Mouse (Mus musculus): Measurements from ENCODE around the gene Ang. TPM values are rescaled to one million over a fixed set of nuclear protein-coding genes. Genes with fewer than 3 reads are reported as not detected.

The Ang gene
- total RNA-seq (2012; rRNA removed): 1.2 and 1.4 TPM in 2 replicates

DNA sequence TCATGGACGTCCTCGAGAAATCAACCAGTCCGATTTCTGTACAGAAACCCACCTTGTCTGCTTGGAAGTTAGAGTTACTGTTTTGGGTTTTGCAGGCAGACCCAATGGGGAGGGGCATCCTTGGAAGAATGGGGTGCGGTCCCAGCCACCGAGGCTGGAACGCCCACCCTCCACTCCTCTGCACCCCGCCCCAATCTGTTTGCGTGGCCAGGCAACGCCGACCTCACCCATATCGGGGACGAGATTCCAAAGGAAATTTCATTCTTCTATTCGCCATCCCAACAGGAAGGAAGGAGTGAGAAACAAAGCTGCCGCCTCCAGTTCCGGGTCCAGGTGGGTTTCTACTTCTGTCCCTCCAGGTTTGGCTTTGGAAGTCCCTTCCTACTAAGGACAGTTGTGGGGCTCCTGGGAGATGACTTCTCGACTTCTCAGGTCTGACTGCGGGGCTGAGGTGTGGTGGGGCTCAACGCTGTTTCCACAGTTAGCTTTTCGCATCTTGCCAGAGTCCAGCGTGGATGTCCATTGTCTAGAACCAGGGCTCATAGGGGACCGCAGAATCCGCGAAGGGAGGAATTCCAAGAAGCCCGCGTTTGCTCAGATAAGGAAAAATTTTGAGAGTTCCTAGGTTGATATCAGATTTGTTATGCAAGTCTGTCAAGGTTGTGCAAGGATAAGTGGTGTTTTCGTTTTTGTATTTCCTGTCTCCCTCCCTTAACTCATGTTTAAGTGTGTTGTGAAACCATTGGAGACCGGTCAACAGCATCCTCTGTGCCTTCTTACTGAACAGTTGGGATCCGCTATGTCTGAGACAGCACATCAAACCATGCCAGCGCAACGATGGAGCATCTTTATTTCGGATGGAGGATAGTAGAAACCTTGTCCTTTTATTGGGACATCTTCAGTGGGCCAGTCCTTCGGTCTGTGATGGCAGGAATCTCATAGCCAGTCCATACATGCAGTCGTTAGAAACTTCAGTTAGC lies at the start of gene Ang, which contains the start of gene Rnase4:
Gene Ang (plus strand): TSS at position 230 of the 980 bp plus-strand sequence.
Gene Rnase4 (plus strand): TSS at position 157 of the 980 bp plus-strand sequence.
- H3K4me3 ChIP-seq (ENCODE audit: insufficient read depth in 1 of 2, low read depth in 1 of 2, low read length in 2 of 2, poor library complexity in 1 of 2, severe bottlenecking in 1 of 2): peak within 1 kb of the TSS; percentile 78 to 92
- in situ Hi-C loops (cut with MboI; ENCODE audit: low sequenced_read_pairs in 2 of 2, unreplicated experiment in 2 of 2): loop anchor here (10.0 to 25.0 kb wide), 2 partner anchors 671 to 684 kb away; partner anchors contain the start of gene Ang4 (in 2 of the 2)
- peak; percentile 60 for DNase-seq (ENCODE audit: low read depth, low spot score)

DNA sequence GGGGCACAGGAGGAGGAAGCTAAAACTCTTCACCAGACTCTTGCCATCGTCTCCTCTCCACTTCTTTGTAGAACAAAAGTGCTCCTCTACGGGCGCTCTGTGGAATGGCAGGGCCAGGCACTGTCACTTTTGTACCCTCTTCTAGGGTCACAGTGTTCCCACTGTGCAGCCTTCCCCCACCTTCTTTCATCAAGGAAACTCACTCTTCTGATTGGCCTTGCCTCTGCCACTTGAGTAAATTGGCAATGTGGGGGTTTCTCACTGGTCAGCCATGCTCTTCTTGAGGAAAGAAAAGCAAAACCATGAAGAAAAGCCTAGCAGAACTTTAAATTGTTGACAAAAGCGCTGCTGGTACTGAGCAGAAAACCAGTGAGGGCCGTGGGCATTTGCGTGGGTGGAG lies 49.2 kb upstream of the Ang start, which contains the start of gene Rnase9:
Gene Rnase9 (minus strand): TSS at position 101 of the 400 bp plus-strand sequence.
- Histone ChIP-seq H3K4me3 (ENCODE audit: insufficient read depth in 1 of 2, low read depth in 1 of 2, low read length in 2 of 2, poor library complexity in 1 of 2, severe bottlenecking in 1 of 2) (no peak within 1 kb of the TSS), H3K27ac (ENCODE audit: insufficient read depth, low read depth, low read length, poor library complexity, severe bottlenecking) (no peak within 1 kb of the TSS), H3K9ac (ENCODE audit: insufficient read depth, low read depth, low read length, poor library complexity, severe bottlenecking) (no peak within 1 kb of the TSS), H3K9me3 (ENCODE audit: control insufficient read depth, insufficient read depth, low read depth, low read length) (no peaks in the 10 kb centered on the region), H3K4me1 (ENCODE audit: control insufficient read depth in 2 of 2, insufficient read depth in 2 of 2, low read length in 2 of 2, poor library complexity in 1 of 2) (0 out of 4 replicates have a peak, but pooled peaks cover 3 to 4% of the 10 kb centered on the region in 2 experiments), H3K36me3 (ENCODE audit: control insufficient read depth, insufficient read depth, low read length, poor library complexity, severe bottlenecking) (no peaks in the 10 kb centered on the region)
- DNase-seq (ENCODE audit: low read depth, low spot score): no peak
- in situ Hi-C loops (cut with MboI; ENCODE audit: low sequenced_read_pairs in 2 of 2, unreplicated experiment in 2 of 2): no loop called here
- TF ChIP-seq ZC3H11A (IDR thresholded peaks at IDR 0.05; ENCODE audit: borderline replicate concordance, low read depth, low read length) (no peak), ZNF384 (IDR thresholded peaks at IDR 0.05; ENCODE audit: low read depth, low read length) (no peak), CHD2 (IDR thresholded peaks at IDR 0.05; ENCODE audit: low read depth, low read length) (no peak), MAFK (IDR thresholded peaks at IDR 0.05; ENCODE audit: insufficient read depth, low read depth, low read length) (no peak), HCFC1 (IDR thresholded peaks at IDR 0.05; ENCODE audit: borderline replicate concordance, insufficient read depth, low read length) (no peak)

More for the DNA sequence above, at the start of gene Ang, which contains the start of gene Rnase4:
- Histone ChIP-seq H3K36me3 (ENCODE audit: control insufficient read depth, insufficient read depth, low read length, poor library complexity, severe bottlenecking) (no peaks in the 10 kb centered on the region), H3K9me3 (ENCODE audit: control insufficient read depth, insufficient read depth, low read depth, low read length) (no peaks in the 10 kb centered on the region), H3K4me1 (ENCODE audit: control insufficient read depth in 2 of 2, insufficient read depth in 2 of 2, low read length in 2 of 2, poor library complexity in 1 of 2) (peaks cover 0 to 2% of the 10 kb centered on the region in 2 experiments; a peak in 1 of 4 replicates), H3K27ac (ENCODE audit: insufficient read depth, low read depth, low read length, poor library complexity, severe bottlenecking) (peak within 1 kb of the TSS; percentile 24; the same call in 1 of the 2 replicates), H3K9ac (ENCODE audit: insufficient read depth, low read depth, low read length, poor library complexity, severe bottlenecking) (peak within 1 kb of the TSS; percentile 52)
- TF ChIP-seq HCFC1 (IDR thresholded peaks at IDR 0.05; ENCODE audit: borderline replicate concordance, insufficient read depth, low read length) (no peak), CHD2 (IDR thresholded peaks at IDR 0.05; ENCODE audit: low read depth, low read length) (no peak), ZNF384 (IDR thresholded peaks at IDR 0.05; ENCODE audit: low read depth, low read length) (no peak), ZC3H11A (IDR thresholded peaks at IDR 0.05; ENCODE audit: borderline replicate concordance, low read depth, low read length) (no peak), MAFK (IDR thresholded peaks at IDR 0.05; ENCODE audit: insufficient read depth, low read depth, low read length) (no peak)

DNA sequence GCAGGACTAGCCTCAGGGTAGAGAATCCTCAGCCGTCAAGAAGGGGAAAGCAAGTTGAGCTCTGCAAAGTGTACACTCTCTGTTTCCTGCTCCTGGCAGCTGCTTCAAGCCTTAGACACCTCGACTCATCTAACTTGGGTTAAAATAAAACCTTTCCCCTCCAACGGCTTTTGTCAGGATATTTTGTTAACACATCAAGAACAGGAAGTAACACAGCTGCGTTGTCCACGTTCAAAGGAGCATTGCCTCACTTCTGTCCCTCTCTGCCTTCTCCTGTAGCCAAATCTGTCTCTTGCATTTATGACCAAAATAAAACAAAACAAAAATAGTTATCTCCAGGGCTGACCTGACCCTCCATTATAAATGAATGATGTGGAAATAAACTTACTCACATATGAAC lies 43.1 kb upstream of the Ang start:
- no peak for TF ChIP-seq CHD2 (IDR thresholded peaks at IDR 0.05; ENCODE audit: low read depth, low read length)
- TF ChIP-seq MAFK (IDR thresholded peaks at IDR 0.05; ENCODE audit: insufficient read depth, low read depth, low read length): no peak
- no peak for TF ChIP-seq ZNF384 (IDR thresholded peaks at IDR 0.05; ENCODE audit: low read depth, low read length)
- no peak for TF ChIP-seq HCFC1 (IDR thresholded peaks at IDR 0.05; ENCODE audit: borderline replicate concordance, insufficient read depth, low read length)
- no peak for TF ChIP-seq ZC3H11A (IDR thresholded peaks at IDR 0.05; ENCODE audit: borderline replicate concordance, low read depth, low read length)
- no peaks in the 10 kb centered on the region for H3K9me3 ChIP-seq (ENCODE audit: control insufficient read depth, insufficient read depth, low read depth, low read length)
- H3K4me3 ChIP-seq (ENCODE audit: insufficient read depth in 1 of 2, low read depth in 1 of 2, low read length in 2 of 2, poor library complexity in 1 of 2, severe bottlenecking in 1 of 2): no peak overlapping the region
- H3K4me1 ChIP-seq (ENCODE audit: control insufficient read depth in 2 of 2, insufficient read depth in 2 of 2, low read length in 2 of 2, poor library complexity in 1 of 2): no peaks in the 10 kb centered on the region
- DNase-seq (ENCODE audit: low read depth, low spot score): no peak
- no peaks in the 10 kb centered on the region for H3K36me3 ChIP-seq (ENCODE audit: control insufficient read depth, insufficient read depth, low read length, poor library complexity, severe bottlenecking)
- in situ Hi-C loops (cut with MboI; ENCODE audit: low sequenced_read_pairs in 2 of 2, unreplicated experiment in 2 of 2): no loop called here
- no peak overlapping the region for H3K9ac ChIP-seq (ENCODE audit: insufficient read depth, low read depth, low read length, poor library complexity, severe bottlenecking)
- H3K27ac ChIP-seq (ENCODE audit: insufficient read depth, low read depth, low read length, poor library complexity, severe bottlenecking): no peak overlapping the region

DNA sequence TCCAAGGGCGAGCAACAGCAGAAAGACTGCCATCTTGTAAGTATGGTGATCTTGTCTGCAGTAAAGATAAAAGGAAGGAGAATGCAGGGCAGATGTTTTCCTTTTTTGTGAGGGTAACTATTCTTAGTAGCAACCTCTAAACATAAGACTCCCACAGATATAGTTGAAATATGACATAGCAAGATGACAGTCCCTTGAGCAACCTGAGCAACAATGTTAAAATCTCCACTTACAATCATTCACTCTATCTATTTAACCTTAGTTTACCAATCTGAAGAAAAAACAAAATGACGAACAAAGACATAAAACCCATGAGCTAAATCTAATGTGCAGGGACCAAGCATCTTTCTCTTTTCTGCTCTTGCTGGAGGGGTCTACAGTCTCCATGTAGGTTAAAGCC lies 40.9 kb upstream of the Ang start, which contains the start of gene Rnase11:
Gene Rnase11 (minus strand): TSS at position 101 of the 400 bp plus-strand sequence.
- Histone ChIP-seq H3K9me3 (ENCODE audit: control insufficient read depth, insufficient read depth, low read depth, low read length) (no peaks in the 10 kb centered on the region), H3K9ac (ENCODE audit: insufficient read depth, low read depth, low read length, poor library complexity, severe bottlenecking) (no peak within 1 kb of the TSS), H3K4me1 (ENCODE audit: control insufficient read depth in 2 of 2, insufficient read depth in 2 of 2, low read length in 2 of 2, poor library complexity in 1 of 2) (peaks cover 0 to 5% of the 10 kb centered on the region in 2 experiments; a peak in 1 of 4 replicates), H3K4me3 (ENCODE audit: insufficient read depth in 1 of 2, low read depth in 1 of 2, low read length in 2 of 2, poor library complexity in 1 of 2, severe bottlenecking in 1 of 2) (no peak within 1 kb of the TSS), H3K36me3 (ENCODE audit: control insufficient read depth, insufficient read depth, low read length, poor library complexity, severe bottlenecking) (no peaks in the 10 kb centered on the region), H3K27ac (ENCODE audit: insufficient read depth, low read depth, low read length, poor library complexity, severe bottlenecking) (no peak within 1 kb of the TSS)
- in situ Hi-C loops (cut with MboI; ENCODE audit: low sequenced_read_pairs in 2 of 2, unreplicated experiment in 2 of 2): loop anchor here in 1 of 2 experiments (25.0 kb wide), 1 partner anchor 213 kb away; no protein-coding TSS in a partner anchor
- TF ChIP-seq MAFK (IDR thresholded peaks at IDR 0.05; ENCODE audit: insufficient read depth, low read depth, low read length): no peak
- TF ChIP-seq HCFC1 (IDR thresholded peaks at IDR 0.05; ENCODE audit: borderline replicate concordance, insufficient read depth, low read length): no peak
- TF ChIP-seq CHD2 (IDR thresholded peaks at IDR 0.05; ENCODE audit: low read depth, low read length): no peak
- TF ChIP-seq ZC3H11A (IDR thresholded peaks at IDR 0.05; ENCODE audit: borderline replicate concordance, low read depth, low read length): no peak
- no peak for TF ChIP-seq ZNF384 (IDR thresholded peaks at IDR 0.05; ENCODE audit: low read depth, low read length)
- no peak for DNase-seq (ENCODE audit: low read depth, low spot score)

Data from ES-E14 (cell line).